Mouse (Mus musculus) stomach, embryonic 16.5 days (tissue): ENCODE results near the gene Defa21. TPM values are rescaled to one million over a fixed set of nuclear protein-coding genes. Genes with fewer than 3 reads are reported as not detected.
"Not testable (repeated sequence)": the region's sequence is repeated elsewhere in the genome, so short reads cannot be mapped to it uniquely, and the experiment has no call there.

Experiments used
- ATAC-seq: fragments of 200-750 bp; cut with Nextera tagmentation; 2 replicates; pipeline ENCODE4 v1.8.0; 2017; ENCODE audit warnings: moderate number of reproducible peaks, moderate TSS enrichment; ENCODE audit not compliant: insufficient read depth, low FRiP score
- H3K27ac ChIP-seq: fragments of 300-500 bp; sonication (generic); 2 replicates; pipeline ENCODE4 v1.5.1; 2014; ENCODE audit warnings: low read length
- H3K27me3 ChIP-seq: fragments of 300-500 bp; sonication (generic); 2 replicates; pipeline ENCODE4 v1.6.1; 2014; ENCODE audit warnings: low read length, control low read depth, mixed read lengths; ENCODE audit not compliant: control insufficient read depth, insufficient read depth
- H3K36me3 ChIP-seq: fragments of 300-500 bp; sonication (generic); 2 replicates; pipeline ENCODE4 v1.6.1; 2014; ENCODE audit warnings: low read length; ENCODE audit not compliant: control insufficient read depth, insufficient read depth
- H3K4me1 ChIP-seq: fragments of 300-500 bp; sonication (generic); 2 replicates; pipeline ENCODE4 v1.6.1; 2014; ENCODE audit warnings: low read length, control low read depth, mixed read lengths; ENCODE audit not compliant: control insufficient read depth, insufficient read depth
- H3K4me2 ChIP-seq: fragments of 300-500 bp; sonication (generic); 2 replicates; pipeline ENCODE4 v1.6.1; 2014; ENCODE audit warnings: low read depth, low read length, mixed read lengths
- H3K4me3 ChIP-seq: fragments of 300-500 bp; sonication (generic); replicated peaks from 2 replicates; pipeline ENCODE4 v1.5.1; 2014; ENCODE audit warnings: mild to moderate bottlenecking, low read length
- H3K9ac ChIP-seq: fragments of 300-500 bp; sonication (generic); 2 replicates; pipeline ENCODE4 v1.6.1; 2014; ENCODE audit warnings: low read length
- H3K9me3 ChIP-seq: fragments of 300-500 bp; sonication (generic); replicated peaks from 2 replicates; pipeline ENCODE4 v1.6.1; 2016; ENCODE audit warnings: low read length, control low read depth; ENCODE audit not compliant: control insufficient read depth
- WGBS: fragments of 180-500 bp; shearing (Covaris S2); extraction: QIAGEN DNeasy Blood & Tissue Kit; methylation state at CpG from one replicate; pipeline ENCODE4 v1.1.7; 2014; 5-methylcytosine and 5-hydroxymethylcytosine counted together
- polyA plus RNA-seq: library from polyadenylated mRNA; unstranded; fragments of >200 nt; fragmentation: Nextera tagmentation; extraction: Ambion mirVana; gene quantifications from 2 replicates; pipeline ENCODE4 v1.2.1, GENCODE M21; 2015

The Defa21 gene
- polyA plus RNA-seq, 1 experiment from 2014 or later, result not detected

DNA sequence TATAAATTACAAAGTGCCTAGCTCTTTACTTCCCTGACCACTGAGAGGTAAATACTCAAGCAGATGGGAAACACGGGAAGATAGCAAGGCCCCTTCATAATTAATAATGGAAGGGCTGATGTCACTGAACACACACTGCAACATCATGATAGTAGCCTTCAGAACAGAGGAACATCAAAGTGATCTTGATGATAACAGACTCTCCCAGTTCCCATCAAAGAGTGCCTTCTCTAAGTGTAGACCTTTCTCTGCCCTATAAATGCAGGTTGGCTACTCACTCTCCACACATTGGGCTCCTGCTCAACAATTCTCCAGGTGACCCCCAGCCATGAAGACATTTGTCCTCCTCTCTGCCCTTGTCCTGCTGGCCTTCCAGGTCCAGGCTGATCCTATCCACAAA is 39.4 kb downstream of the Defa21 start, which contains the start of gene Defa35:
TSS of gene Defa35 (plus strand) at position 301 of the 400 bp plus-strand sequence.
- H3K9me3 ChIP-seq, H3K36me3 ChIP-seq, H3K9ac ChIP-seq, H3K4me1 ChIP-seq, H3K27ac ChIP-seq, H3K27me3 ChIP-seq, H3K4me3 ChIP-seq, H3K4me2 ChIP-seq, ATAC-seq: not testable (repeated sequence)
- 82% methylated on average over 1 of the region's 1 CpGs for WGBS

Other genes starting within 250 kb of the Defa21 start
- gene Defb33, start 132.9 kb upstream of the Defa21 start, polyA plus RNA-seq, result not detected in 2 replicates
- not detected in 2 replicates for gene Gm15056, start 122.9 kb upstream of the Defa21 start, polyA plus RNA-seq
- gene Gm6040, start 103.5 kb upstream of the Defa21 start, polyA plus RNA-seq, result not detected in 2 replicates
- gene AY761185, start 80.8 kb upstream of the Defa21 start, polyA plus RNA-seq, result not detected in 2 replicates
- gene Defa23, start 29.5 kb downstream of the Defa21 start, polyA plus RNA-seq, result not detected in 2 replicates
- not detected in 2 replicates for gene Defa35, start 39.5 kb downstream of the Defa21 start, polyA plus RNA-seq
- not detected in 2 replicates for gene Defa25, start 58.9 kb downstream of the Defa21 start, polyA plus RNA-seq
- not detected in 2 replicates for gene Gm14851, start 70.5 kb downstream of the Defa21 start, polyA plus RNA-seq
- not detected in 2 replicates for gene Defa30, start 109.1 kb downstream of the Defa21 start, polyA plus RNA-seq
- gene Defa22, start 136.7 kb downstream of the Defa21 start, polyA plus RNA-seq, result not detected in 2 replicates
- not detected in 2 replicates for gene Defa31, start 166.1 kb downstream of the Defa21 start, polyA plus RNA-seq
- not detected in 2 replicates for gene Gm15293, start 176.0 kb downstream of the Defa21 start, polyA plus RNA-seq
- gene Gm15292, start 224.2 kb downstream of the Defa21 start, polyA plus RNA-seq, result not detected in 2 replicates